Mouse (Mus musculus): Measurements from ENCODE around the gene Sapcd2. TPM values are rescaled to one million over a fixed set of nuclear protein-coding genes. Genes with fewer than 3 reads are reported as not detected.
A peak's percentile ranks its signal among the peaks of the same experiment; 100 is the strongest.

The Sapcd2 gene
- polyA plus RNA-seq, 1 experiment from 2014 or later: 28.9 TPM

DNA sequence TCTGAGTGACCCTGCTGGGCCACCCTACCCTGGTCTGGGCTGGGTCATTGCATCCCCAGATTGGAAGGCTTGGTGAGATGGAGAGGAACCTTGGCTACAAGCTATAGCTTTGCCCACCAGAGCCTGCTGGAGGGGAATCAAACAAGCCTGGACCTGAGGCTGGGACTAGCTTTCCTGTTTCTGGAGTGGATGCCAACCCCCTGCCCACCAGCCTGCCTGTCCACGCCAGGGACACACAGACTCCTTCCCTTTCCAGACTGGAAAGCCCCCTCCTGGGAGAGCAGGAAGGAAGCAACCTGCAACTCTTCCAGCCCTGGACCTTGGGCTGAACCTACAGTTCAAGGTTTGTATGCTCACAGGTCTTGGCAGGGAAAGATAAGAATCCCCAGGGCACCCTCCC lies 51.5 kb downstream of the Sapcd2 start:
- WGBS: 83% methylated on average over 1 of the region's 1 CpGs
- Histone ChIP-seq H3K9ac (ENCODE audit: low read length) (no peak overlapping the region), H3K4me1 (ENCODE audit: control insufficient read depth, insufficient read depth, low read length) (no peaks in the 10 kb centered on the region; the same call in 1 of the 2 replicates), H3K4me2 (ENCODE audit: low read length) (no peak overlapping the region), H3K36me3 (ENCODE audit: control insufficient read depth, insufficient read depth, low read length) (no peaks in the 10 kb centered on the region), H3K27me3 (replicated peaks; ENCODE audit: control insufficient read depth, insufficient read depth, low read length) (no peaks in the 10 kb centered on the region; the same call in 1 of the 2 replicates), H3K9me3 (replicated peaks; ENCODE audit: control insufficient read depth, low read length) (no peaks in the 10 kb centered on the region), H3K4me3 (ENCODE audit: low read depth, low read length) (no peak overlapping the region), H3K27ac (ENCODE audit: low read depth, low read length) (no peak overlapping the region)
- DNase-seq (ENCODE audit: low spot score) (no peak), ATAC-seq (no peak)

DNA sequence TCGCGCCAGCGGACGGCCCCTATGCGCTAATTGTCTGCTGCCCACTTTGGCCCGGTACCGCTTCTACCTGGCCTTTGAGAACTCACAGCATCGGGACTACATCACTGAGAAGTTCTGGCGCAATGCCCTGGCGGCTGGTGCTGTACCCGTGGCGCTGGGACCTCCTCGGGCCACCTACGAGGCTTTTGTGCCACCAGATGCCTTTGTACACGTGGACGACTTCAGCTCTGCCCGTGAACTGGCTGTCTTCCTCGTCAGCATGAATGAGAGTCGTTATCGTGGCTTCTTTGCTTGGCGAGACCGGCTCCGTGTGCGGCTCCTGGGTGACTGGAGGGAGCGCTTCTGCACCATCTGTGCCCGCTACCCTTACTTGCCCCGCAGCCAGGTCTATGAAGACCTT lies 53.4 kb downstream of the Sapcd2 start:
- no peak overlapping the region for H3K27ac ChIP-seq (ENCODE audit: low read depth, low read length)
- WGBS: 53% methylated on average over 27 of the region's 27 CpGs
- no peaks in the 10 kb centered on the region; the same call in 1 of the 2 replicates for H3K27me3 ChIP-seq (replicated peaks; ENCODE audit: control insufficient read depth, insufficient read depth, low read length)
- H3K9ac ChIP-seq (ENCODE audit: low read length): peak overlapping the region; percentile 35; the same call in 1 of the 2 replicates
- peaks cover 13% of the 10 kb centered on the region for H3K4me1 ChIP-seq (ENCODE audit: control insufficient read depth, insufficient read depth, low read length)
- peak; percentile 18 for DNase-seq (ENCODE audit: low spot score)
- H3K4me3 ChIP-seq (ENCODE audit: low read depth, low read length): no peak overlapping the region
- H3K4me2 ChIP-seq (ENCODE audit: low read length): no peak overlapping the region
- no peaks in the 10 kb centered on the region for H3K36me3 ChIP-seq (ENCODE audit: control insufficient read depth, insufficient read depth, low read length)
- no peaks in the 10 kb centered on the region for H3K9me3 ChIP-seq (replicated peaks; ENCODE audit: control insufficient read depth, low read length)
- no peak for ATAC-seq

DNA sequence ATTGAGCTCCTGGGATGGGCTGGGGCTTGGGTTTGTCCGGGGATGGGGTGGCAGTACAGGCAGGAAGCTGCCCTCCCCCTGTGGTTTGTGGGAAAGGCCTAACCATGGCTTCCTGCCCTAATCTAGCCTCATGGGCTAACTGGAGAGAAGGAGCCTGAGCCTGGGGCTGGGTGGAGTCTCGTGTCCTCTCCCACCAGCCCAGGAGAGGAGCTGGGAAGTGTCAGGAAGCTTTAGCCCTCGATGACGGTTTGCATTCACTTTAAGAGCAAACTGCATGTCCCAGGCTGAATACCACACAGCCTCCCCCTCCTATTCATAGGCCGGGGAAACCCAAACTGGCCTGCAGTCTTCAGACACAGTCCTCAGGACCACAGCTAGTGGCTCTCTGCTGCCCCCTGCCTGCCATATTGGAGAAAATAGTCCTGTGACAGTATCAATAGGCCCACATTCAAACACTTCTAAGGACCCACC lies 54.6 kb downstream of the Sapcd2 start:
- ATAC-seq (peak; percentile 25; the same call in 1 of the 2 replicates), DNase-seq (ENCODE audit: low spot score) (peak; percentile 86)
- Histone ChIP-seq H3K36me3 (ENCODE audit: control insufficient read depth, insufficient read depth, low read length) (no peaks in the 10 kb centered on the region), H3K27me3 (replicated peaks; ENCODE audit: control insufficient read depth, insufficient read depth, low read length) (no peaks in the 10 kb centered on the region; the same call in 1 of the 2 replicates), H3K9me3 (replicated peaks; ENCODE audit: control insufficient read depth, low read length) (no peaks in the 10 kb centered on the region), H3K9ac (ENCODE audit: low read length) (no peak overlapping the region), H3K4me3 (ENCODE audit: low read depth, low read length) (no peak overlapping the region), H3K4me2 (ENCODE audit: low read length) (no peak overlapping the region), H3K4me1 (ENCODE audit: control insufficient read depth, insufficient read depth, low read length) (peaks cover 16% of the 10 kb centered on the region), H3K27ac (ENCODE audit: low read depth, low read length) (no peak overlapping the region)
- WGBS: 31% methylated on average over 5 of the region's 5 CpGs

DNA sequence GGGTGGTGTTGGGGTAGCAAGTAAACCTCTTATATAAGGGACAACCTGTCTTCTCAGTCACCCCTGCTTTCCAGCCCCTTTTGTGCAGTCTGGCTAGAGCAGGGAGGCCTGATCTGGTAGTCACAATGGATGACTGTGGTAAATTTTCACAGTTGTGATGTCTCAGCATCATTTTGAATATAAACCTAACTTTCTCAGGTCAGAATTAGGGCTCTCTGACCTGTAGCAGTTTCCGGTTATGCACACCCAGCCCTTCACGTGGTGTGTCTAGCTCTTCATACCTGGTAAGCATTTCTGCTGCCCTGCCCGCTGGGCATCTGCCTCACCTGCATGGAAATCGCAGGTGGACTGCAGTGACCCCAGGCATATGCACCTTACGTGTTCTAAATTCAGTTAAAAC lies 55.1 kb downstream of the Sapcd2 start:
- ATAC-seq (no peak), DNase-seq (ENCODE audit: low spot score) (no peak)
- Histone ChIP-seq H3K9me3 (replicated peaks; ENCODE audit: control insufficient read depth, low read length) (no peaks in the 10 kb centered on the region), H3K4me2 (ENCODE audit: low read length) (no peak overlapping the region), H3K27ac (ENCODE audit: low read depth, low read length) (no peak overlapping the region), H3K4me1 (ENCODE audit: control insufficient read depth, insufficient read depth, low read length) (peaks cover 16% of the 10 kb centered on the region), H3K36me3 (ENCODE audit: control insufficient read depth, insufficient read depth, low read length) (no peaks in the 10 kb centered on the region), H3K27me3 (replicated peaks; ENCODE audit: control insufficient read depth, insufficient read depth, low read length) (no peaks in the 10 kb centered on the region; the same call in 1 of the 2 replicates), H3K4me3 (ENCODE audit: low read depth, low read length) (no peak overlapping the region), H3K9ac (ENCODE audit: low read length) (no peak overlapping the region)
- 93% methylated on average over 5 of the region's 5 CpGs for whole genome bisulfite sequencing

Other genes with a start within 250 kb of the Sapcd2 start
- gene Nrarp, start 191.6 kb upstream of the Sapcd2 start, polyA plus RNA-seq (2014; fragmentation: Nextera tagmentation; extraction: Ambion mirVana): 18.6 and 22.1 TPM in 2 replicates
- 0.97 and 1.9 TPM in 2 replicates for gene Tor4a, start 175.4 kb upstream of the Sapcd2 start, polyA plus RNA-seq (2014; fragmentation: Nextera tagmentation; extraction: Ambion mirVana)
- gene Nelfb, start 160.8 kb upstream of the Sapcd2 start, polyA plus RNA-seq (2014; fragmentation: Nextera tagmentation; extraction: Ambion mirVana): 68.8 and 73.5 TPM in 2 replicates
- not detected in 2 replicates for gene Stpg3, start 157.7 kb upstream of the Sapcd2 start, polyA plus RNA-seq (2014; fragmentation: Nextera tagmentation; extraction: Ambion mirVana)
- 1.1 TPM in 1 of 2 replicates, not detected in the other for gene Fam166a, start 153.6 kb upstream of the Sapcd2 start, polyA plus RNA-seq (2014; fragmentation: Nextera tagmentation; extraction: Ambion mirVana)
- 392 and 409 TPM in 2 replicates for gene Tubb4b, start 147.6 kb upstream of the Sapcd2 start, polyA plus RNA-seq (2014; fragmentation: Nextera tagmentation; extraction: Ambion mirVana)
- gene Slc34a3, start 138.0 kb upstream of the Sapcd2 start, polyA plus RNA-seq (2014; fragmentation: Nextera tagmentation; extraction: Ambion mirVana): 0.10 TPM in 1 of 2 replicates, not detected in the other
- not detected in 2 replicates for gene Rnf224, start 135.5 kb upstream of the Sapcd2 start, polyA plus RNA-seq (2014; fragmentation: Nextera tagmentation; extraction: Ambion mirVana)
- gene Rnf208, start 130.1 kb upstream of the Sapcd2 start, polyA plus RNA-seq (2014; fragmentation: Nextera tagmentation; extraction: Ambion mirVana): 67.4 and 98.5 TPM in 2 replicates
- gene Cysrt1, start 129.9 kb upstream of the Sapcd2 start, polyA plus RNA-seq (2014; fragmentation: Nextera tagmentation; extraction: Ambion mirVana): not detected in 2 replicates
- 4.7 and 6.0 TPM in 2 replicates for gene AL732309.1, start 125.5 kb upstream of the Sapcd2 start, polyA plus RNA-seq (2014; fragmentation: Nextera tagmentation; extraction: Ambion mirVana)
- gene Tmem203, start 116.9 kb upstream of the Sapcd2 start, polyA plus RNA-seq (2014; fragmentation: Nextera tagmentation; extraction: Ambion mirVana): 14.7 and 17.4 TPM in 2 replicates
- gene Tprn, start 109.7 kb upstream of the Sapcd2 start, polyA plus RNA-seq (2014; fragmentation: Nextera tagmentation; extraction: Ambion mirVana): 6.6 and 9.9 TPM in 2 replicates
- 258 and 281 TPM in 2 replicates for gene Ssna1, start 99.9 kb upstream of the Sapcd2 start, polyA plus RNA-seq (2014; fragmentation: Nextera tagmentation; extraction: Ambion mirVana)
- 105 and 123 TPM in 2 replicates for gene Anapc2, start 99.8 kb upstream of the Sapcd2 start, polyA plus RNA-seq (2014; fragmentation: Nextera tagmentation; extraction: Ambion mirVana)
- gene Tmem210, start 84.2 kb upstream of the Sapcd2 start, polyA plus RNA-seq (2014; fragmentation: Nextera tagmentation; extraction: Ambion mirVana): not detected in 2 replicates
- gene Lrrc26, start 82.4 kb upstream of the Sapcd2 start, polyA plus RNA-seq (2014; fragmentation: Nextera tagmentation; extraction: Ambion mirVana): 0.25 TPM in 1 of 2 replicates, not detected in the other
- 17.0 and 21.1 TPM in 2 replicates for gene Grin1, start 53.1 kb upstream of the Sapcd2 start, polyA plus RNA-seq (2014; fragmentation: Nextera tagmentation; extraction: Ambion mirVana)
- gene Man1b1, start 40.0 kb upstream of the Sapcd2 start, polyA plus RNA-seq (2014; fragmentation: Nextera tagmentation; extraction: Ambion mirVana): 69.5 and 87.7 TPM in 2 replicates
- 21.3 and 21.4 TPM in 2 replicates for gene Dpp7, start 16.0 kb upstream of the Sapcd2 start, polyA plus RNA-seq (2014; fragmentation: Nextera tagmentation; extraction: Ambion mirVana)
- gene Uap1l1, start 6.6 kb upstream of the Sapcd2 start, polyA plus RNA-seq (2014; fragmentation: Nextera tagmentation; extraction: Ambion mirVana): 5.8 and 7.8 TPM in 2 replicates
- gene Entpd2, start 23.6 kb downstream of the Sapcd2 start, polyA plus RNA-seq (2014; fragmentation: Nextera tagmentation; extraction: Ambion mirVana): 1.9 and 2.5 TPM in 2 replicates
- gene Npdc1, start 27.0 kb downstream of the Sapcd2 start, polyA plus RNA-seq (2014; fragmentation: Nextera tagmentation; extraction: Ambion mirVana): 263 and 331 TPM in 2 replicates
- gene Fut7, start 50.9 kb downstream of the Sapcd2 start, polyA plus RNA-seq (2014; fragmentation: Nextera tagmentation; extraction: Ambion mirVana): 0.21 TPM in 1 of 2 replicates, not detected in the other
- 6.7 and 11.9 TPM in 2 replicates for gene Abca2, start 56.4 kb downstream of the Sapcd2 start, polyA plus RNA-seq (2014; fragmentation: Nextera tagmentation; extraction: Ambion mirVana)
- gene Clic3, start 84.5 kb downstream of the Sapcd2 start, polyA plus RNA-seq (2014; fragmentation: Nextera tagmentation; extraction: Ambion mirVana): 1.1 and 2.2 TPM in 2 replicates
- 93.2 and 101 TPM in 2 replicates for gene Paxx, start 88.8 kb downstream of the Sapcd2 start, polyA plus RNA-seq (2014; fragmentation: Nextera tagmentation; extraction: Ambion mirVana)
- gene Ptgds, start 97.7 kb downstream of the Sapcd2 start, polyA plus RNA-seq (2014; fragmentation: Nextera tagmentation; extraction: Ambion mirVana): 170 and 301 TPM in 2 replicates
- gene Lcn12, start 121.6 kb downstream of the Sapcd2 start, polyA plus RNA-seq (2014; fragmentation: Nextera tagmentation; extraction: Ambion mirVana): not detected in 2 replicates
- gene Fbxw5, start 128.4 kb downstream of the Sapcd2 start, polyA plus RNA-seq (2014; fragmentation: Nextera tagmentation; extraction: Ambion mirVana): 77.9 and 102 TPM in 2 replicates
- gene C8g, start 129.4 kb downstream of the Sapcd2 start, polyA plus RNA-seq (2014; fragmentation: Nextera tagmentation; extraction: Ambion mirVana): 4.0 and 4.1 TPM in 2 replicates
- gene Traf2, start 174.6 kb downstream of the Sapcd2 start, polyA plus RNA-seq (2014; fragmentation: Nextera tagmentation; extraction: Ambion mirVana): 26.7 and 29.4 TPM in 2 replicates
- 369 and 370 TPM in 2 replicates for gene Edf1, start 185.5 kb downstream of the Sapcd2 start, polyA plus RNA-seq (2014; fragmentation: Nextera tagmentation; extraction: Ambion mirVana)
- 0.84 and 2.2 TPM in 2 replicates for gene Mamdc4, start 202.5 kb downstream of the Sapcd2 start, polyA plus RNA-seq (2014; fragmentation: Nextera tagmentation; extraction: Ambion mirVana)
- 168 and 216 TPM in 2 replicates for gene Phpt1, start 202.9 kb downstream of the Sapcd2 start, polyA plus RNA-seq (2014; fragmentation: Nextera tagmentation; extraction: Ambion mirVana)
- 2.2 and 4.2 TPM in 2 replicates for gene Ajm1, start 209.4 kb downstream of the Sapcd2 start, polyA plus RNA-seq (2014; fragmentation: Nextera tagmentation; extraction: Ambion mirVana)
- gene Rabl6, start 236.2 kb downstream of the Sapcd2 start, polyA plus RNA-seq (2014; fragmentation: Nextera tagmentation; extraction: Ambion mirVana): 47.9 and 55.0 TPM in 2 replicates
- 0.18 and 0.30 TPM in 2 replicates for gene Ccdc183, start 245.4 kb downstream of the Sapcd2 start, polyA plus RNA-seq (2014; fragmentation: Nextera tagmentation; extraction: Ambion mirVana)
- 27.9 and 32.8 TPM in 2 replicates for gene Tmem141, start 249.7 kb downstream of the Sapcd2 start, polyA plus RNA-seq (2014; fragmentation: Nextera tagmentation; extraction: Ambion mirVana)

Data from forebrain, embryonic 14.5 days (tissue).